Mouse (Mus musculus) frontal cortex, postnatal 10 days (tissue): ENCODE data around the gene Ttc38.
"Not testable (repeated sequence)": the region's sequence is repeated elsewhere in the genome, so short reads cannot be mapped to it uniquely, and the experiment has no call there.

Source experiments
- DNase-seq, 2 experiments: peaks; one replicate each; pipeline ENCODE4 v3.0.0; 2022; ENCODE audit warnings: low spot score in 2 of 2, mixed read lengths in 1 of 2

Ttc38 gene

DNA sequence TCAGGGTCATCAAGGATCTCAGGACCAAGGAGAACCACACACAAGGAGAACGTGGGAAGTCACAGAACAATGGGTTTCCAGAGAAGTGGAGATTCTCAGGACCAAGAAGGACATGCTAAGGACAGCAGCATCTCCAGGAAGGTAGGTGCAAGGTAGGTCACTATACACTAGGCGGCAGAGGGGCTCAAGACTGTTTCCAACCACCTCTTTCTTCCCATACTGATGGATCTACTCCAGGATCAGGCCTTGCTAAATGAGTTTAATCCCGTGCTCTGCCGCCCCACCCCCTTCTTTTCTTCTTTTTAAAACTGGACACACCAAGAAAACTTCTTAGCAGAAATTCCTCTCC lies 10.1 kb upstream of the Ttc38 start:
- DNase-seq, result no peak

DNA sequence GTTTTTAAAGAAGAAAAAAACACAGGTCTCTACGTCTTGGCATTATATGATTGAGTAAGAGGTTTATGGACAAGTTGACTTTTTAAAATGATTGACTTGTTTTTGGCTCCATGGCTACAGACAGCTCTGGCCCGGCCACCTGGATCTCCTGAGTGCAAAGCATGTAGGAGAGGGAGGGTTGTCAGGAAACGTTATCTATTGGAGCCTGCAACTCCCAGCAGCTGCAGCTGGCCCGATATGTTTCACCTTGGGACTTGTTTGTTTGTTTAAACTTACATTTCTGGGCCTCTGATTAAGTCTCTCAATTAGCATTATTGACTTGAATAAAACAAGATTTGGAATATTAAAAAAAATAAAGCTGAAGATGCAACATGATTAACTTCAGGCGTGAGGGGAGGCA lies 5.4 kb upstream of the Ttc38 start:
- no peak for DNase-seq

DNA sequence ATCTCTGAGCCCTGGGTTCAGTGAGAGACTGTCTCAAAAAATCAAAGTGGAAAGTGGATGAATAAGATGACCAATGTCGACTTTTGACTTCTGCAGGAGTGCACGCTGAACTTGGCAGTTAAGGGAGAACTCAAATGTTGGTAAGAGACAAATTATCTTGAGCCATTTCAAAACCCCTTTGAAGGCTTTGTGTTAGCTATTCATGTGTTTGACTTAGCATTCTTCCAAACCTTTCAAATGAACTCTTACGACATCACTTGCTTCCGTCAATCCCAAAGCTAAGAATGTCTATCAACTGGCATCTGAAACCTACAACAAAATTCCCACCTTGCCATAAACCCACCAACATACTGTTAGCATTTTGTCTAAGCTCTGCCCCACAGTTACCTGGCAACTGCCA lies 4.0 kb upstream of the Ttc38 start:
- no peak for DNase-seq

DNA sequence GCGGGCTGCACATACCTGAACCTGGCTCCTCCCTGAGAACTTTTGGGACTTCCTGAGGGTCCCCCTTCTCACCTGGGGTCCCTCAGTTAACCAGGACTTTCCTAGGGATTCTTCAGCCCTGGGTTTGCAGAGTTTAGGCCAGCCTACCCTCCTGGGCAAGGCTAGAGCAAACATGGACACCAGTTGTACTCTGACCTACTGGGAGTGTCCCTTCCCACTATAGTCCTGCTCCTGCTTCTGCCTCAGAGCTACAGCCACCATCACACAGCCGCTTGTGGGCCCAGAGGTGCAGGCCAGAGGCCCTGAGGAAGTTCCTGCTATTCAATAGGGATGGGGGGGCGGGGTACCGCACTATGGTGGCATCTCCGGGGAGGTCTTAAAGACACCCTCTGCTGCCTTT lies 2.6 kb upstream of the Ttc38 start:
- no peak for DNase-seq

DNA sequence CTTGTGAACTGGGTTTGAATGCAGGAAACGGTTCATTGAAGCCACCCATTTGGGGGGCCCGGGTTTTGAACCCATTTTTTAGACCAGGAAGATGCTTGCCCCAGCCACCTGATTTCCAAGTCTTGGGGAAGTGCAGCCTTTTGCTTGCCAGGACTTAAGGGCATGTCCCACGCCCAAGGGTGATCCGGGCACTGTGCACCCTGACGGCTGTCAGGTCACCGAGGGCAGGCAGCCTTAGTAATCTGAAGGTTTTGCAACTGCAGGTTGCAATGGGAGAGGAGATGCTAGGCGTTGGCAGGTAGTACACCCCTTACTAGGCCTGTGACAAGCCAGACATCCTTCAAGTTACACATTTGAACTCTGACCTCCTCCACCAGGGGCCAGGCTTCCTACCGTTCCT lies 493 bp downstream of the Ttc38 start:
- no peak for DNase-seq

DNA sequence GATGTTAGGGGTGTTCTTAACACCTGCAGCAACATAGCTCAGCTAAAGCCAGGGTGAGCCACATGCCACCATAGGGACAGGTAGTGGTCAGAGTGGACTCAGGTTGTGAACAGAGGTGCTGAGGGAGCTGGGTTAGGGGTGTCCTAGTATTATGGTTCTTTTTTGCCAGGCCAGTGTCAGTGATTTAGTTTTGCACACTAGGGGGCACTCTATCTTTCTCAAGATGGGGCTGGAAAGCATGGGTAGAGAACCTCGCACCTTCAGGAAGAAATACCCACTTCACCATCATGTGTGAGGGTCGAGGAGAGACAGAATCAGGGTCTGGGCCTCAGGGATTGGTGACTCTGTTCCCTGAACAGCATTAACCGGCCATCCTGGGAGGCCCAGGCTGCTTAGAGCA lies 3.2 kb downstream of the Ttc38 start:
- DNase-seq, result no peak

DNA sequence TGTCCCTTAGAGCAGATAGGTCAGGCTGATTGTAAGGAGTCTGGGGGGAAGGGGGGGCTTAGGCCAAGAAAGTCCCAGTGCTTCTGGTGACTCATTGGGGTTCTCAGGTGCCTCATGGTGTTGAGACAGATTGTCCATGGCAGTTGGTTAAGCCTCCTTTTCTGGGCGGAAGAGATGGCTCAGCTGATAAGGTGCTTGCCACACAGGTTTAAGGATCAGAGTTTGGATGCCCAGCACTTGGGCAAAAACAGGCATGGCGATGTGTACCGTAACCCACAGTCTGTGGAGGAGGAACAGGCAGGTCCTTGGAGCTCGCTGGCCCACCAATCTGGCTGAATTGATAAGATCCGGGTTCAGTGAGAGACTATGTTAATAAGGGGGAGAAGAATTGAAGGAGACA lies 4.8 kb downstream of the Ttc38 start:
- no peak for DNase-seq

DNA sequence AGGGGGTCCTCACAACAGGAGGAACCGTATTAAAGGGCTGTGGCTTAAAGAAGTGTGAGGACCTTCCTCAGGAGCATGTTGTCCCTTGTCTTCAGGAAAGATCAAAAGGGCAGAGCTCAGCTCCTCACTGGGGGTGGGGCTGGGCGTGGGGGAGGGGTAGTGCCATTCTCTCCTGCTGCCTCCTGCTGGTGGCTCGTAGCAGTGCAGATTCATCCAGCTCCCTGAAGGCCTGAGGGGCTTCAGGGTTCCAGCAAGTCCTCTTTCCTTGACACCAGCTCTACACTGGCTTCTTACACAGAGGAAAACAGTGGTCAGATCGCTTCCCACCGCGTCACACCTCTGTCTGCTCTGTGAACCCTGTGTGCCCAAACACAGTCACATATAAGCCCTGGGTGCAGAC lies 8.9 kb downstream of the Ttc38 start:
- DNase-seq, result no peak

DNA sequence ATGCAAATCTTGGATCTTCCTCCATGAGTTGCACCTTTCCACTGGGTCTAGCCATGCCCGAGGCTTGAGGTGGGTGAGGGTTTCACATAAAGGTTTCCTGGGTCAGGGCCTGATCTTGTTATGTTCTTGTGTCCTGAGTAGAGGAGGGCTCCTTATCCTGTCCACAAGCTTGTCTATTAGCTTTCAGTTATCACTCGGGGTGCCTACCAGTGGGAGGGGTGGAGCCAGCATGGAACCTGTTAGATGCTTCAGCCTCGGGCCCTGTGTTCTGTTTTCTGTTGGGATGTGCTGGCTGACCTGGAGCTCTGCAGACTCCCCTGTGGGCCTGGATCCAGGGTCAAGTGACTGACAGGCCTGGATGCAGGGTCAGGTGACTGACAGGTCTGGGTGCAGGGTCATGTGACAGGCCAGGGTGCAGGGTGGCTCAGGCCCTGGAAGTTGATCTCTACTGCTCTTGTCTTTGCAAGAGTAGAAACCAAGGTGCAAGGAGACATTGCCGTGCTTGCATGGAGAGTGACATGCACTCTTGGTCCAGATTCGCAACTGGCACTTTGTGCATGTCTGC lies 9.8 kb downstream of the Ttc38 start:
- no peak for DNase-seq

DNA sequence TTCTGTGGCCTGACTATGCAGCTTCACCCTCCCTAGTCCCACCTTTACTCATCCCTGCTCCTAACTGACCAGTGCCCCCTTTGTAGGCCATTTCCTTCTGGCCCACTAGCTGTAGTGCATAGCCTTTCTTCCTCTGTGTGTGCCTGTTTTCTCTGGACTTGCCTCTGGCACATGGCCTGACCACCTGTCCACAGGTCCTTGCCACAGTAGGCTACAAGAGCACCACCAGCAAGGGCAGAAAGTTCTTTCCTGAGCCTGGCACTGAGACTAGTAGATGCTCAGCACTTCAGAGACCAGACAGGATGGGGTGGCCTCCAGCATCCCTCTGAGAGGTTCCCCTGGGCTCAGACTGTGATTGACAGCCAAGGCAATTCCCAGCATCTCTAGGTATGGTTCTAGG lies 13.0 kb downstream of the Ttc38 start:
- DNase-seq, result no peak

DNA sequence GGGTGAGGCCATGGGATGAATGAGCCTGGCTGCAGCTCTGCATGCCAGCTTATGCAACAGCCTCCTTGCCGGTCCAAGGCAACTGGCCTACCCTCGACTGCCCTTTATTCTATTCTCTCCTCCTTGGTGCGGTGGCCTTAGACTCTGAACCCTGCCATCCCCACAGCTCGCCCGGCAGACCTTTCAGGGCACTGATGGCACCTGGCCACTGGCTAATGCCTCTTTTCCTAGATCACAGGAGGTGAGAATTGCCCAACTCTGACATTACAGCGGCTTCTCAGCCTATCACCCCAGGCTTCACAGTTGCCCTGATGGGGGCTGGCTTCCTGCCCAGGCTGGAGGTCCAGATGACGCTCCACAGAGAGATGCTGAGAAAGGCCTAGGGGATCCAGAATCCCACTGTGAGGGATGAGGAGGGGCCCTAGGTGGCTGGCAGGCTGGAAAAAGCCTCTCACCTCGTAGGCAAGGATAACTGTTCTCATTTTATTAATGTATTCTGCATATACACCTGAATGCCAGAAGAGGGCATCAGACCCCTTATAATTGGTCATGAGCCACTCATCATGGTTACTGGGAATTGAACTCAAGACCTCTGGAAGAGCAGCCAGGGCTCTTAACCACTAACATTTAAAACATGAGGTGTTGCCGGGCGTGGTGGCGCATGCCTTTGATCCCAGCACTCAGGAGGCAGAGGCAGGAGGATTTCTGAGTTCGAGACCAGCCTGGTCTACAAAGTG lies 19.7 kb downstream of the Ttc38 start:
- no peak for DNase-seq

DNA sequence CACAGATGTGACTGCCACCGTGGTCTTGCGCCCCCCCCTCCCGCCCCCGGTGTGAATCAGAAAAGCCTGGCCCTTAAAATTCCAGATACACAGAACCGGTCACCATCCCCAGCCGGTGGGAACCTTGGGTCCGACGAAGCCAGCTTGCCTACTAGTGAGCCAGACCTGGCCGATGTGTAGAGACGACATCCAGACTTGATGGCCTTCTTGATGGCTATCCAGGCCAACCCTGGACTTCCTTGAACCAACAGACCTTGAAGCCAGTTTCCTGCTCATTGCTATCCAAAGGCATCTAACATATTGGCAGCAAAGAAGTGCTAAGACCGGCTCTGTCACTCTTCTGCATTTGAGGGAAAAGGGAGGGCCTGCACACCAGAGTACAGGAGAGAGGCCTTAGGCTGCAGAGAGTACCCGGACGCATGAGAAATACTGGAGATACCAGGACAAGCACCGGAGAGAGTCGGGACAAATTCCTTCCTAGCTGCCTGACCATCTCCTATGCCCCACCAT lies 26.9 kb downstream of the Ttc38 start:
- DNase-seq, result no peak

DNA sequence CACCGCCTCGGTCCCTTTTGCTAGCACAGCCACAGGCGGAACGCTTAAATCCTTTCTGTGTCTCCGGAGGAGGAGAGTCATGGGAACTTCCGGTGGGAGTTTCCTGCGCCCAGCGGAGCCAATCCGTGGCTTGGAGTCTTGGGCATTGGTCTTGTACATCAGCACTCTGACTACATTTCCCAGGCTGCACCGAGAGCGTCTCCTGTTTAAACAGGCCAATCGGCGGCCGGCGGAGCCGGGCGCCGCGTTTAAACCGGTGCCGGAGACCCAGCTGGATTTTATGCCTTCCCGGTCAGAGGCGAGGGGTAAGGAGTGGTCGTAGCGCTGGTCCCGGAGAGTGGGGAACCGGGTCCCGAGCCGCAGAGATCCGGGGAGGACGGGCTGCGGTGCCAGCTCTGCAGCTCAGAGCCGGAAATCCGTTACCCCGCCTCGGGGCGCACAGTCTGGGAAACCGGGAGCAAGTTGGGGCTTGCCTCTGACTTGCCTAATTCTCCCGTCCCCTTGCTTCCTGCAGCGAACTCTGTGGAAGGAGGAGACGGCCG lies 27.5 kb downstream of the Ttc38 start, which contains the start of gene Gtse1:
Gene Gtse1 (plus strand): TSS at position 256 of the 542 bp plus-strand sequence.
- DNase-seq, result peak; percentile 92 to 94

DNA sequence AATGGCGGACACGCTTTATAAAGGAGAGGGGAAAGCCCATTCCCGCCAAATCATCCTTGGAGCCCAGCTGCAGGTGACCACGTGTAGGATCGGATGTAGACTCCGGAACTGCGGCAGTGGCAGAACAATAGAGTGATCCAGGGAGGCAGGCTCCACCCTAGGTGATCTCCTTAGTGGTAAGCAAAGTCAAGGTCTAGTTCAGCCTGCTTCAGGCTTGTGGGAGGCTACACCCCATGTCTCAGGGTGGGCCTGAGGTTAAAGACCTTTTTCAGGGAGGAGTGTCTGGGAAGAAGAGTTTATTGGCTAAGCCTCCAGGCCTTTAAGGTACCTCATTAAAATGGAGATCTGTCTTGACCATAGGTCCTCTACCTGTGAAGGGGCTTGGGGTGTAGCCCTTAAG lies 33.8 kb downstream of the Ttc38 start:
- DNase-seq, result not testable (repeated sequence)

DNA sequence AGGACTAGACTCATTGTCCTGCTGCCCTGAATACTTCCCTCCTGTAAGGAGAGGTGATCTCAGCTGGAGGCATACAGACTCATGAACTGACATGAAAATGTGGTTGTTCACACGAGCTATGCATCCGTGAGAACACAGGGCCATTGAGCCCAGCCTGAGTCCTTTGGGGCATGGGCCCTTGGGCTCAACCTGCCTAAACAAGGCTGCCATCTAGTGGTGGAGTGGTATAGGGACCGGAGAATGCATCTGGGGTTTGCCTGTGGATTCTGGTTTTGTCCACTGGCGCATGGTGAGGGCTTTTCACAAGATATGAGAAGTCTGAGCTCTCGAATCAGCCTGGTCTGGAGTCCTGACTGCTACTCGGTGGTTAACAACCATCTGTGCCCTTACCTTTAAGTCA lies 35.6 kb downstream of the Ttc38 start:
- peak; percentile 36 to 64 for DNase-seq

DNA sequence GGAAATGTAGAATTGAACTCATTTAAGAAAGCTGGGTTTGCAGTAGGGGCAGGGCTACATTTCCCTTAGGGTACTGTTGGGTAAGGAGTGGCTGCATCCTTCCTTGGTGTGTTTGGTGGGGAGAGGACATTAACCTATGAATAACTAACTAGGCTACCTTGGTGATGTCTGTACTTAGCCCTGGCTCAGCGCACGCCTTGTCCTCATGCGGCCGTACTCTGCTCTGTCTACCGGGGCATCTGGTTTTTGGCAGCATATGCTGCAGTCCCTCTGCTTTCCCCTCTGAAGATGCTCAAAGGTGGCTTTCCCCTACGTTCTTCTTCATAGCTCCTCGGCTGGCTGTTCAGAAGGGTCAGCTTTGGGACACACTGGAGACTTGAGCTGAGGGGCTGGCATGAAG lies 45.2 kb downstream of the Ttc38 start:
- no peak for DNase-seq

DNA sequence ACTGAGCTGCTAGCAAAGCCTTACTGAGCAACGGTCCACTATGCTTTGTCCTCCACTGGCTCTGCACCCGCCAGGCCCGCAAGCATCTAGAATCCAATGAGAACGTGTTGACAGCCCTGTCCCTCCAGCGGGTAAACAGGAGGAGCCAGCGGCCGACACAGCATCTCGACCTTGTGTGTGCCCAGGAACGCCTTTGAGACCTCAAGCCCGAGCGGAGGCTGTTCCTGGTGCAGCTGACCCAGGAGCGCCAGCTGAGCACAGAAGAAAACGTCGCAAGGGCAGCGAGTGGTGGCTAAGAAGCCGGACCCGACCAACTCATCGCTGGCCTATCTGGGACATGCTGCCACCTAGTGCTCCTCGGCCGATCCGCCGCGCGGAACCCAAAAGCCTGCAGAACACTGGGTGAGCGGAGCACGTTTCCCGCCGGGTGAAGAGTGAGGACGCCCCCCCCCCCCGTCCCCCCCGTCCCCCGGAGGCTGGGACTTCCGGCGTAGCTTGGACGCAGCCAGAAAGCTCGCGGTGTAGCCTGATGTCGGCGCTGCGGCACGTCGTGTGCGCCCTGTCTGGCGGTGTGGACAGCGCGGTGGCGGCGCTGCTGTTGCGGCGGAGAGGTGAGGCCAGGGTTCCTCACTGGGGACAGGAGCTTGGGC lies 46.9 kb downstream of the Ttc38 start, which contains the start of gene Trmu:
Gene Trmu (plus strand): TSS at position 465 of the 650 bp plus-strand sequence.
- peak; percentile 86 to 92 for DNase-seq

DNA sequence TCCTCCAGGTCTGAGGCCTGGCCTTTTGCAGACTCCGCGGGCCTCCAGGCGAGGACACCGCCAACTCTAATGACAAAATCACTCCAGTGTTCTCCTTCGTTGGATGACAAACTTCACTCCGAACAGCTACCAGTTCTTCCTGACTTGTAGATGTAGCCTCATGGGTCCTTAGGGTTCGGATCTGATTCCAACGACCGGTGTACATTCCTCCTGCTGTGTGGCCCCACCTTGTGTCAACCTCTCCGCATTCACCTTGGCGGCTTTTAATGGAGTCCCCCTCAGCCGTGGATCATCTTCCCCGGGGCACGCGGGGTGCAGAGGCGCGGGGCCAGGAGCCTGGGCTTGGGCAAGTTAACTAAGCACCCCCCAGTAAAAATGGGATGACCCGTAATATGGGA lies 47.4 kb downstream of the Ttc38 start:
- no peak for DNase-seq

DNA sequence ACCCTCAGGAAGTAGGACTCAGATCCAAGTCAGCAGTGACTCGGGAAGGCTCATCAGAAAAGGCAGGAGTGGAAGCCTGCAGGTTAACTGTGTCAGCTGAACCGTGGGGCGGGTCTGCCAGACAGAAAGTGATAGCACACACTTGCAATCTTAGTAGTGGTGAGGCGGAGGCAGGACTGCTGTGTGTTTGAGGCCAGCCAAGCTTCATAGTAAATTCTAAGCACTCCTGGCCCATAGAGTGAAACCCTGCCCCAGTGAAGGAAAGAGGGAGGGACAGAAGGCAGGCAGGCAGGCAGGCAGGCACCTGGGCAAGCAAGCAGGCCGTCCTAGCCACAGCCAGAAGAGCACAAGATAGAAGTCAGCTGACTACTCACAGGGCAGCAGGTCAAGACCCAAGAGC lies 53.5 kb downstream of the Ttc38 start:
- DNase-seq, result no peak

DNA sequence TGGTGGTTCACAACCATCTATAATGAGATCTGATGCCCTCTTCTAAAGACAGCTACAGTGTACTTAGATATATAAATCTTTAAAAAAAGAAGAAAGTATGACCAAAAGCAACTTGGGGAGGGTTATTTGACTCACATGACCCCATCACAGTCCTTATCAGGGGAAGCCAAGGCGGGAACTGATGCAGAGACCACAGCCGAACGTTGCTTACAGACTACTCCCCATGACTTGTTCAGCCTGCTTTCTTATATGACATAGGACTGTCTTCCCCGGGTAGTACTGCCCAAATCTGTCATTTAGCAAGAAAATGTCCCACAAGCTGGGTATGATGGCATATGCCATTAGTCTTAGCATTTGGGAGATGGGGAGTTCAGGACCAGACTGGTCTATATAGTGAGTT lies 57.1 kb downstream of the Ttc38 start:
- DNase-seq, result no peak

DNA sequence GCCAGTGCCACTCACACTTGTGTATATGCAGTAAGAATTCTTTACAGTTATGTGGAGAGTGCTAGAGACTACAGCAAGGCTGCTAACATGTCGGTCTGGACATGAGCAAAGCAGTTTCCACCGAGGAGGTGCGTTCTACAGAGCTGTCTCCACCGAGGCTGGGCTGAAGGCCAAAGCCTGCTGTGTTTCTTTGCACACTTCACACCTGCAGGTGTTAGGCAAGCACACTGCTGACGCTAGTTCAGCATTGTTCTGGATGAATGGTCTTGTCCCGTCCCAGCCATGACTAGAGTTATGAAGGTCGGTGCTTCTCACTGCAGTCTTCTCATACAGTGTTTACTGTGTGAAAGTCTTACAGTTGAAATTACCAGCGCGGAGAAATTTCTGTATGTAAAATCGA lies 59.9 kb downstream of the Ttc38 start:
- DNase-seq, result no peak

DNA sequence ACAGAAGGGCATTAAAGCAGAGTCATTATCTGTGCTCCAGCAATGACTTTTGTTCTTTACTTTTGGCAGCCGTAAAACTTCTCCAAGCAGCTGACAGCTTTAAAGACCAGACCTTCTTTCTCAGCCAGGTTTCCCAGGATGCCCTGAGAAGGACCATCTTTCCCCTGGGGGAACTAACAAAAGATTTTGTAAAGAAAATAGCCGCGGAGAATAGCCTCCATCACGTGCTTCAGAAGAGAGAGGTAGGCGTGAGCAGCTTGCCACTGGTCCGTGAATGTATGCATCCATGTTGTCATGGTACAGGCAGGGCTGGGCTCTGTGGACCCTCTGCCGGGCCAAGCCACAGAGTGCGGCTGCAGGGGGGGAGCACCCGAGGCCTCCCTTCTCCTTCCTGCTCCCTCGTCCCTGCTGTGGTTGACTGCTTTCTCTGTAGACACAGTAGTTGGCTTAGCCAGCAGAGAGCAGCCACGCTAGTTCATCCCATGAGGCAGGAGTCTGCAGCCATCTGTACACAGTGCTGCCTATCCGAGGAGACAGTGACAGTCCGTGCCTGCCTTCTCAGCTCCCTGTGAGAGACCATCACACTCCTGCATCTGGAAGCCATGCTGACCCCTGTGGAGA lies 60.5 kb downstream of the Ttc38 start:
- DNase-seq, result no peak
